Mouse (Mus musculus): ENCODE results near the gene Ubash3a. TPM values are rescaled to one million over a fixed set of nuclear protein-coding genes. Genes with fewer than 3 reads are reported as not detected.

Gene Ubash3a
- polyA plus RNA-seq, 1 experiment: not detected

DNA sequence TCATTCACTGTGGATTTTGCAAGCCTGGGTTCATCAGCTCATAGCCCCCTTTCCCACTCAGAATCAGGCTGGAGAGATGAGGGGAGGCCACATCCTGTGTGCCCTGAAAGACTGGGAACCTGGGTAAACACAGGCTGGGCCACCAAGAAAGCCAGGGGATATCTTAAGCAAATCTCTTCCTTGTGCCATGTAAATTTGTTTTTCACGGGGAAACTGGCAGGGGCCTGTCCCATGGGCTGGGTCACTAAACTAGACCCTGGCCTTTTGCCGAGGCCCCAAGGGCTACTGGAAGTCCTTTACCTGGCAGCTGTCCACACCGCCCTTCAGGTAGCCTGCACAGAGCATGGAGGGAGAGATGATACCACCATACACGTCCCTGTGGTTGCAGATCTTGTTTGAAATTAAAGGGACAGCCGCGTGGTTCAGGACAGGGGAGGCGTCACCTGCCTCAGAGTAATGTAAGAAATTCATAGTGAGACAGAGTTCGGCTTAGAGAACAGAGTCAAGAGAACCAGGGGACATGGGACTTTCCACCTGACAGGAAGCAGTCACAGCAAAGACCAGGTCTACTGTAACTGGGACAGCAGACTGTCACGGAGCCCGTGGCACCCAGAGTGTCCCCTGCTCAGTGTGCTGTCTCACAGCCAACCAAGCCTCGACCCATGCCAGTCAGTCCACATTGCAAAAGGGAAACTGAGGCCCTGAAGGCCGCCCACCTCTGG lies 23.2 kb upstream of the Ubash3a start:
- TF ChIP-seq POLR2A (IDR thresholded peaks at IDR 0.05; ENCODE audit: extremely low read depth, insufficient read depth, low read length) (no peak), CTCF (IDR thresholded peaks at IDR 0.05; ENCODE audit: extremely low read depth, insufficient read depth, low read length) (no peak)
- H3K4me1 ChIP-seq (ENCODE audit: control insufficient read depth, insufficient read depth, low read length): no peaks in the 10 kb centered on the region
- no peak overlapping the region for H3K27ac ChIP-seq (ENCODE audit: insufficient read depth, low read length)
- H3K4me3 ChIP-seq (ENCODE audit: insufficient read depth, low read length): no peak overlapping the region

DNA sequence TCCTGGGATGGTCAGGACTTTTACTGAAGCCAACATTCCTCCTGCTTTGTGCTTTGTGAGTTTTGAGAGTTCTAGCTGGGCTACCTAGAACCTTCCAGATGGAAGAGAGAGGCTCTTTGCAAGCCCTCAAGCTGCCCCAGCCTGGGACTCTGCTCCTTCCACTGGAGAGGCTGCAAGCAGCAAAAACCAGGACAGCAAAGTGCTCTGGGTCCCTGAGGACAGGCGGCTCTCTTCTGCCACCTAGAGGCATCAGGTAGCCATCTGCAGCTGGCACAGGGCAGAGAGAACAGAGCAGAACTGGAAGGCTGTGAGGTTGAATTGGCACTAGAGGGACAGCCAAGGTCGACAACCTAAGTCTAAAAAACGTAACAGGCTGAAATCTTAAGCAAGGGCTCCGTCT lies 20.3 kb upstream of the Ubash3a start:
- Histone ChIP-seq H3K4me1 (ENCODE audit: control insufficient read depth, insufficient read depth, low read length) (no peaks in the 10 kb centered on the region), H3K4me3 (ENCODE audit: insufficient read depth, low read length) (no peak overlapping the region), H3K27ac (ENCODE audit: insufficient read depth, low read length) (no peak overlapping the region)
- TF ChIP-seq POLR2A (IDR thresholded peaks at IDR 0.05; ENCODE audit: extremely low read depth, insufficient read depth, low read length): no peak
- TF ChIP-seq CTCF (IDR thresholded peaks at IDR 0.05; ENCODE audit: extremely low read depth, insufficient read depth, low read length): peak; percentile 89

DNA sequence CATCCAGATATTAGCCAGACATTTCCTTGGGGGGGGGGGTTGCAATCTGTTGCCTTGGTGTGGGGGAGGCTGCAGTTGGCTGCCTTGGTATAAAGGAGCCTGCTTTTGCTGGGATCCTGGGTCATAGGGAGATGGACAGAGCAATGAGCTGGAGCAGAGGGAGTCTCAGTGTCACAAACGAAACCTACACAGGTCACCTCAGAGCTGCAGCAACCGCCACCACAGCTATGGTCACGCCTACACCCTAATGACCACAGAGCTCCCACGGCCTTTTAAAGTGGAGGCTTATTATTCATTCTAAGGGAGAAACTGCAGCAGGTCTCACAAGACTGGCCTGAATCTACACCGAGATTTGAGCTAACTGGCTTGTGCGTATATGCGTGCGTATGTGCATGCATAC lies 15.8 kb upstream of the Ubash3a start:
- H3K4me3 ChIP-seq (ENCODE audit: insufficient read depth, low read length): no peak overlapping the region
- TF ChIP-seq CTCF (IDR thresholded peaks at IDR 0.05; ENCODE audit: extremely low read depth, insufficient read depth, low read length): no peak
- TF ChIP-seq POLR2A (IDR thresholded peaks at IDR 0.05; ENCODE audit: extremely low read depth, insufficient read depth, low read length): no peak
- no peak overlapping the region for H3K27ac ChIP-seq (ENCODE audit: insufficient read depth, low read length)
- no peaks in the 10 kb centered on the region for H3K4me1 ChIP-seq (ENCODE audit: control insufficient read depth, insufficient read depth, low read length)

DNA sequence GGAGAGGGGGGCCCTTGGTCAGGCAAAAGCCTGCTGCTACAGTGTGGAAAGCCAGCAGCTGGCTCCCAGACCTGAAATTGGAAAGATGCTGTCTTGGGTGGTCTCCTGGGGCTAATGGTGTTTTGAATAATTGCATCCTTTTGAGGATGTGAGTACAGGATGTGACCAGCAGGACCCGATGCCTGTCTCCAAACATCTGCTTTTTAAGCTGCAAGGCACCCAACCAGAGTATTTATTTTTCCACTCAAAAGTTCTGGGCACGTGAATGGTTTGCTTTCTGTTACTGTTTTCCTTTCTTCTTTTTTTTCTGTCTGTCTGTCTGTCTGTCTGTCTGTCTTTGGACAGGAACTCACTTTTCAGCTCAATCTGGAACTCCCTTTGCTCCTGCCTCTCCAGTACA lies 15.0 kb upstream of the Ubash3a start:
- Histone ChIP-seq H3K4me3 (ENCODE audit: insufficient read depth, low read length) (no peak overlapping the region), H3K4me1 (ENCODE audit: control insufficient read depth, insufficient read depth, low read length) (no peaks in the 10 kb centered on the region), H3K27ac (ENCODE audit: insufficient read depth, low read length) (no peak overlapping the region)
- TF ChIP-seq CTCF (IDR thresholded peaks at IDR 0.05; ENCODE audit: extremely low read depth, insufficient read depth, low read length) (no peak), POLR2A (IDR thresholded peaks at IDR 0.05; ENCODE audit: extremely low read depth, insufficient read depth, low read length) (no peak)

DNA sequence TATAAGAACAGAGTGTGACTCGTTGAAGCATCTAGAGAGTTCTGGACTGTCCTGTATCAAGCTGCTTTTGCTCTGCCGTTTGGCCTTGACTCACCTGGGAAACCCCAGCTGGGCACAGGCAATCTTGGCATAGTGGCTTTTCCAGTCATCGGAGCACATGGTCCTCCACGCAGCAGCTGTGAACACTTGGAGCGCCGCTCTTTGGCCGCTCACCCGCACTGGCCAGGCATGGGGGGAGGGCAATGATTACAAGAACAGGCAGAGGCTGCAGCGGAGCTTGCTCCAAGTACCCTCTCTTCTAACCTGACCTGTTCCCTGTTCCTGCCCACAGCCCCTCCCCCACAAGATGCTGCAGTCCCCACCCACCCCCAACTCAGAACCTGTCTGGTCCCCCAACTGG lies 14.3 kb upstream of the Ubash3a start:
- Histone ChIP-seq H3K4me1 (ENCODE audit: control insufficient read depth, insufficient read depth, low read length) (no peaks in the 10 kb centered on the region), H3K27ac (ENCODE audit: insufficient read depth, low read length) (no peak overlapping the region), H3K4me3 (ENCODE audit: insufficient read depth, low read length) (no peak overlapping the region)
- TF ChIP-seq CTCF (IDR thresholded peaks at IDR 0.05; ENCODE audit: extremely low read depth, insufficient read depth, low read length) (no peak), POLR2A (IDR thresholded peaks at IDR 0.05; ENCODE audit: extremely low read depth, insufficient read depth, low read length) (no peak)

DNA sequence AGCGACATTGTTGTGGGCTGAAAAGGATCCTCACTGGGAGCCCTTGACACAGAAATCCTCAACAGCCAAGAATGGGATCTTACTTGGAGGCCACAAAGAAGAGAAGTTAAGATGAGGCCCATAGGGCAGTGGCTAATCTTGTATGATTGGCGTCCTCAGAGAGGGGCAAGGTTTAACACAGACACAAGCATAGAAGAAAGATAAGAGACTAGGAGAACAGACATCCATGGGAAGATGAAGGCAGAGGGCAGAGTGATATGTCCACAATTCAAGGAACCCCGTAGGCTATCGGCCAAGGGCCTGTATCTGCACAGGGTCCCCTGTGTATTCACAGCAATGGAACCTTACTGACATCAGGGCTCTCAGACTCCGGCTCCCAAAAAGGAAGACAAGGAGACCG lies 12.5 kb upstream of the Ubash3a start:
- Histone ChIP-seq H3K27ac (ENCODE audit: insufficient read depth, low read length) (no peak overlapping the region), H3K4me3 (ENCODE audit: insufficient read depth, low read length) (no peak overlapping the region), H3K4me1 (ENCODE audit: control insufficient read depth, insufficient read depth, low read length) (no peaks in the 10 kb centered on the region)
- TF ChIP-seq POLR2A (IDR thresholded peaks at IDR 0.05; ENCODE audit: extremely low read depth, insufficient read depth, low read length) (no peak), CTCF (IDR thresholded peaks at IDR 0.05; ENCODE audit: extremely low read depth, insufficient read depth, low read length) (no peak)

DNA sequence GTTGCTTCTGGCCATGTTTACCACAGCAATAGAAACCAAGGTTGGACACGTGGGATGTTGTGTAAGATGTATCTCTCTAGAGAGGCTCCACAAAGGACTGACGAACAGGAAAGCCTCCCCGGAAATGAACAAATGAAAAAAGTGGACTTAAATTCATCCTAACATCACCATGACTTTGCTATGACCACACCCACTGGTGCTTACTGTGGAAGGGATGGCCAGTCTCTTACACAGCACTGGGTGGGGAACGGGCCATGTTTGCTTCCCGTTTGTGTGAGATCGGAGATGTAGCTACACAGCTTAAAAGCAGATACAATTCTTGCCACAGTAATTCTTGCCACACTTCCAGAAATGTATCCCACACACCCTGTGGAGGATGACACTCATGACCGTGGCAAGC lies 11.4 kb upstream of the Ubash3a start:
- no peak overlapping the region for H3K27ac ChIP-seq (ENCODE audit: insufficient read depth, low read length)
- H3K4me1 ChIP-seq (ENCODE audit: control insufficient read depth, insufficient read depth, low read length): no peaks in the 10 kb centered on the region
- H3K4me3 ChIP-seq (ENCODE audit: insufficient read depth, low read length): no peak overlapping the region
- TF ChIP-seq CTCF (IDR thresholded peaks at IDR 0.05; ENCODE audit: extremely low read depth, insufficient read depth, low read length) (no peak), POLR2A (IDR thresholded peaks at IDR 0.05; ENCODE audit: extremely low read depth, insufficient read depth, low read length) (no peak)

DNA sequence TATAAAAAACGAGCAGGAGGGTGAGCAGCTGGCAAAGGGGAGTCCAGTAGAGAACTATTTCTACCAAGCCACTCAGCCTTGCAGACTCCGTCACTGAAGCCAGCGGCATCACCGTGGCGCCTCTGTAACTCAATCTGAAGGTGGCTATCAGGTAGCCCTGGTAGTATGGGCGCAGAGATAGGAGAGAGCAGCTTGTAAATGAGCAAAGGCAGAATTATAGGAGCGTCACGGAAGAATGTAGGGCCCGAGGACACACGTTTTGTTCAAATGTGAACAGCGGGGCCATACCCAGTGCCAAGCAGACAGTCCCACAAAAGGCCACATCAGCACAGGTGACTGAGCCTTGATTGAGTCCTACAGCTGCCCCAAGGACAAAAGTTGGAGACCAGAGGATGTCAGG lies 8.8 kb upstream of the Ubash3a start, which contains the start of gene Tmprss3:
Gene Tmprss3 (minus strand): TSS at position 101 of the 400 bp plus-strand sequence.
- Histone ChIP-seq H3K4me1 (ENCODE audit: control insufficient read depth, insufficient read depth, low read length) (no peaks in the 10 kb centered on the region), H3K4me3 (ENCODE audit: insufficient read depth, low read length) (no peak within 1 kb of the TSS), H3K27ac (ENCODE audit: insufficient read depth, low read length) (no peak within 1 kb of the TSS)
- TF ChIP-seq POLR2A (IDR thresholded peaks at IDR 0.05; ENCODE audit: extremely low read depth, insufficient read depth, low read length) (no peak), CTCF (IDR thresholded peaks at IDR 0.05; ENCODE audit: extremely low read depth, insufficient read depth, low read length) (no peak)

DNA sequence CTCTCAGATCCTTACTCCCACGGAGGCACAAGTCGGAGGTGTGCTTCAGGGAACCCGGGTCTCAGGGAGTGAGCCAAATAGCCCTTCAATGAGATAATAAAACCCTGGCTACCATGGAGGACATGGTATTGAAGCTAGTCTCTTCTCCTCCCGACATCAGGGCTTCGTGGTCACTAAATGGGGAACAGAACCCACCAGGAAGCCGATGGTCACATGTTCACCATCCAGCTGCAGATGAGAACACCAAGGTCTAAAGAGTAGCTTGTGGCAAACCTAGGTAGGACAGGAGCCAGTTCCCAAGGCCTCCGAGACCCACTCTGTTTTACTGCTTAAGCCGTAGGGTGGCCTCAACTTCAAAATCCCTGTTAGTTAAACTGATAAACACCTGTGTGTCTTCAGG lies 981 bp downstream of the Ubash3a start:
- no peak overlapping the region for H3K4me3 ChIP-seq (ENCODE audit: insufficient read depth, low read length)
- TF ChIP-seq CTCF (IDR thresholded peaks at IDR 0.05; ENCODE audit: extremely low read depth, insufficient read depth, low read length) (no peak), POLR2A (IDR thresholded peaks at IDR 0.05; ENCODE audit: extremely low read depth, insufficient read depth, low read length) (no peak)
- no peaks in the 10 kb centered on the region for H3K4me1 ChIP-seq (ENCODE audit: control insufficient read depth, insufficient read depth, low read length)
- H3K27ac ChIP-seq (ENCODE audit: insufficient read depth, low read length): no peak overlapping the region

DNA sequence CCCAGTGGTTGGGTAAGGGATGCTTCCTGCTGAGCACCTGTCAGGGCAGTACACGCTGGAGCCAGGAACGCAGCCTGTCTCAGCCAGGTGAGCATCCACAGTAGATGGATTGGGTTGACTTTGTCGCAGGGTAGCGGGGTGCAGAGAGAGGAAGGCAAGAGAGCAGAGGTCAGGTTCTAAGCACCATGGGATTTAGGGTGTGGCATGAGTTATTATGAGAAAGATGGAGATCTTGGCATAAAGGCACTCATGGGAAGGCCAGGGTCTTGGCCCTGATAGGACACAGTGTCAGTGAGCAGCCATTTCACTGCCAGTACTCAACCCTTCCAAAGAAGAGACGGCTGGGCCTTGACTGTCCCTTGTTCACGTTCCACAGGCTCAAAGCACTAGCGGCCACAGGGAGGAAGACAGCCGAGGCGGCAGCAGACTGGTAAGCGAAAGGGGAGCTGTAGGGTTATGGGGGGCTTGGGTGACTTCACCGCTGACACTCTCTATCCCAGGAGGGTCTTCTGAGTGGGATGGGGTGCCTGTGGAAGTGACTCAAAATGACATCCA lies 1.8 kb downstream of the Ubash3a start:
- no peak for TF ChIP-seq POLR2A (IDR thresholded peaks at IDR 0.05; ENCODE audit: extremely low read depth, insufficient read depth, low read length)
- no peak for TF ChIP-seq CTCF (IDR thresholded peaks at IDR 0.05; ENCODE audit: extremely low read depth, insufficient read depth, low read length)
- Histone ChIP-seq H3K27ac (ENCODE audit: insufficient read depth, low read length) (no peak overlapping the region), H3K4me1 (ENCODE audit: control insufficient read depth, insufficient read depth, low read length) (no peaks in the 10 kb centered on the region), H3K4me3 (ENCODE audit: insufficient read depth, low read length) (no peak overlapping the region)
